Mouse (Mus musculus) cortical plate, adult 2 months (tissue): ENCODE measurements around the gene Tekt2.

ENCODE experiments used
- CTCF ChIP-seq: fragments of 200-500 bp; IDR thresholded peaks from 2 replicates; pipeline ENCODE4 v1.5.1; 2011; ENCODE audit warnings: mild to moderate bottlenecking, control low read depth, low read length; ENCODE audit not compliant: insufficient read depth; ENCODE audit errors: extremely low read depth
- POLR2A ChIP-seq: fragments of 200-500 bp; IDR thresholded peaks from 2 replicates; pipeline ENCODE4 v1.6.1; 2011; ENCODE audit warnings: mild to moderate bottlenecking, low read length, control low read depth; ENCODE audit not compliant: insufficient read depth; ENCODE audit errors: extremely low read depth

- TF ChIP-seq CTCF, result no peak
- no peak for TF ChIP-seq POLR2A
Measured at GRCm38 (mm10) chr4:126288085-126288666, 37.3 kb downstream of the Tekt2 start.
